Mouse (Mus musculus): Measurements from ENCODE around the gene E2f3. TPM values are rescaled to one million over a fixed set of nuclear protein-coding genes. Genes with fewer than 3 reads are reported as not detected.

Gene E2f3
- polyA plus RNA-seq, 1 experiment = 7.9 TPM

GRCm38 (mm10) chr13:29911141-29911540 is 74.7 kb downstream of the E2f3 start:
- Histone ChIP-seq H3K4me3 (ENCODE audit: insufficient read depth, low read length) (no peak overlapping the region), H3K27ac (ENCODE audit: insufficient read depth, low read depth, low read length) (no peak overlapping the region), H3K4me1 (ENCODE audit: control insufficient read depth, insufficient read depth, low read length) (no peaks in the 10 kb centered on the region)
- TF ChIP-seq POLR2A (IDR thresholded peaks at IDR 0.05; ENCODE audit: borderline replicate concordance, low read depth, low read length) (no peak), CTCF (IDR thresholded peaks at IDR 0.05; ENCODE audit: low read depth, low read length) (no peak)

- Histone ChIP-seq H3K27ac (ENCODE audit: insufficient read depth, low read depth, low read length) (no peak overlapping the region), H3K4me3 (ENCODE audit: insufficient read depth, low read length) (no peak overlapping the region), H3K4me1 (ENCODE audit: control insufficient read depth, insufficient read depth, low read length) (peaks cover 6% of the 10 kb centered on the region)
- no peak for TF ChIP-seq POLR2A (IDR thresholded peaks at IDR 0.05; ENCODE audit: borderline replicate concordance, low read depth, low read length)
- TF ChIP-seq CTCF (IDR thresholded peaks at IDR 0.05; ENCODE audit: low read depth, low read length) = no peak
Measured at GRCm38 (mm10) chr13:29908431-29908830, 77.4 kb downstream of the E2f3 start.

- Histone ChIP-seq H3K4me3 (ENCODE audit: insufficient read depth, low read length) (no peak overlapping the region), H3K4me1 (ENCODE audit: control insufficient read depth, insufficient read depth, low read length) (peaks cover 8% of the 10 kb centered on the region), H3K27ac (ENCODE audit: insufficient read depth, low read depth, low read length) (no peak overlapping the region)
- no peak for TF ChIP-seq POLR2A (IDR thresholded peaks at IDR 0.05; ENCODE audit: borderline replicate concordance, low read depth, low read length)
- TF ChIP-seq CTCF (IDR thresholded peaks at IDR 0.05; ENCODE audit: low read depth, low read length) = no peak
Measured at GRCm38 (mm10) chr13:29907995-29908394, 77.9 kb downstream of the E2f3 start.

- no peak for TF ChIP-seq CTCF (IDR thresholded peaks at IDR 0.05; ENCODE audit: low read depth, low read length)
- no peak for TF ChIP-seq POLR2A (IDR thresholded peaks at IDR 0.05; ENCODE audit: borderline replicate concordance, low read depth, low read length)
- Histone ChIP-seq H3K4me1 (ENCODE audit: control insufficient read depth, insufficient read depth, low read length) (peaks cover 8% of the 10 kb centered on the region), H3K27ac (ENCODE audit: insufficient read depth, low read depth, low read length) (no peak overlapping the region), H3K4me3 (ENCODE audit: insufficient read depth, low read length) (no peak overlapping the region)
Measured at GRCm38 (mm10) chr13:29906734-29907133, 79.1 kb downstream of the E2f3 start.

GRCm38 (mm10) chr13:29903341-29903740 is 82.5 kb downstream of the E2f3 start:
- H3K27ac ChIP-seq (ENCODE audit: insufficient read depth, low read depth, low read length) = no peak overlapping the region
- no peak for TF ChIP-seq CTCF (IDR thresholded peaks at IDR 0.05; ENCODE audit: low read depth, low read length)
- no peak for TF ChIP-seq POLR2A (IDR thresholded peaks at IDR 0.05; ENCODE audit: borderline replicate concordance, low read depth, low read length)
- peaks cover 8% of the 10 kb centered on the region for H3K4me1 ChIP-seq (ENCODE audit: control insufficient read depth, insufficient read depth, low read length)
- no peak overlapping the region for H3K4me3 ChIP-seq (ENCODE audit: insufficient read depth, low read length)

- H3K27ac ChIP-seq (ENCODE audit: insufficient read depth, low read depth, low read length) = no peak overlapping the region
Measured at GRCm38 (mm10) chr13:29902676-29903075, 83.2 kb downstream of the E2f3 start.

GRCm38 (mm10) chr13:29901641-29902040 is 84.2 kb downstream of the E2f3 start:
- TF ChIP-seq POLR2A (IDR thresholded peaks at IDR 0.05; ENCODE audit: borderline replicate concordance, low read depth, low read length) (no peak), CTCF (IDR thresholded peaks at IDR 0.05; ENCODE audit: low read depth, low read length) (no peak)
- no peak overlapping the region for H3K27ac ChIP-seq (ENCODE audit: insufficient read depth, low read depth, low read length)
- H3K4me3 ChIP-seq (ENCODE audit: insufficient read depth, low read length) = no peak overlapping the region
- H3K4me1 ChIP-seq (ENCODE audit: control insufficient read depth, insufficient read depth, low read length) = peaks cover 8% of the 10 kb centered on the region

More at GRCm38 (mm10) chr13:29902676-29903075, 83.2 kb downstream of the E2f3 start:
- no peak for TF ChIP-seq CTCF (IDR thresholded peaks at IDR 0.05; ENCODE audit: low read depth, low read length)
- no peak for TF ChIP-seq POLR2A (IDR thresholded peaks at IDR 0.05; ENCODE audit: borderline replicate concordance, low read depth, low read length)
- H3K4me3 ChIP-seq (ENCODE audit: insufficient read depth, low read length) = no peak overlapping the region
- H3K4me1 ChIP-seq (ENCODE audit: control insufficient read depth, insufficient read depth, low read length) = peaks cover 8% of the 10 kb centered on the region

GRCm38 (mm10) chr13:29866780-29867179 is 119.1 kb downstream of the E2f3 start:
- Histone ChIP-seq H3K4me3 (ENCODE audit: insufficient read depth, low read length) (no peak overlapping the region), H3K4me1 (ENCODE audit: control insufficient read depth, insufficient read depth, low read length) (no peaks in the 10 kb centered on the region), H3K27ac (ENCODE audit: insufficient read depth, low read depth, low read length) (no peak overlapping the region)
- TF ChIP-seq CTCF (IDR thresholded peaks at IDR 0.05; ENCODE audit: low read depth, low read length) = no peak
- TF ChIP-seq POLR2A (IDR thresholded peaks at IDR 0.05; ENCODE audit: borderline replicate concordance, low read depth, low read length) = no peak

- no peak overlapping the region for H3K4me3 ChIP-seq (ENCODE audit: insufficient read depth, low read length)
- no peak overlapping the region for H3K27ac ChIP-seq (ENCODE audit: insufficient read depth, low read depth, low read length)
- no peaks in the 10 kb centered on the region for H3K4me1 ChIP-seq (ENCODE audit: control insufficient read depth, insufficient read depth, low read length)
- TF ChIP-seq POLR2A (IDR thresholded peaks at IDR 0.05; ENCODE audit: borderline replicate concordance, low read depth, low read length) = no peak
- TF ChIP-seq CTCF (IDR thresholded peaks at IDR 0.05; ENCODE audit: low read depth, low read length) = no peak
Measured at GRCm38 (mm10) chr13:29864331-29864730, 121.5 kb downstream of the E2f3 start.

- TF ChIP-seq POLR2A (IDR thresholded peaks at IDR 0.05; ENCODE audit: borderline replicate concordance, low read depth, low read length) = no peak
- no peak for TF ChIP-seq CTCF (IDR thresholded peaks at IDR 0.05; ENCODE audit: low read depth, low read length)
- H3K27ac ChIP-seq (ENCODE audit: insufficient read depth, low read depth, low read length) = no peak overlapping the region
- no peaks in the 10 kb centered on the region for H3K4me1 ChIP-seq (ENCODE audit: control insufficient read depth, insufficient read depth, low read length)
- H3K4me3 ChIP-seq (ENCODE audit: insufficient read depth, low read length) = no peak overlapping the region
Measured at GRCm38 (mm10) chr13:29860087-29860486, 125.8 kb downstream of the E2f3 start.

GRCm38 (mm10) chr13:29857436-29857835 is 128.4 kb downstream of the E2f3 start:
- no peak overlapping the region for H3K4me3 ChIP-seq (ENCODE audit: insufficient read depth, low read length)
- no peak overlapping the region for H3K27ac ChIP-seq (ENCODE audit: insufficient read depth, low read depth, low read length)
- H3K4me1 ChIP-seq (ENCODE audit: control insufficient read depth, insufficient read depth, low read length) = peaks cover 5% of the 10 kb centered on the region
- no peak for TF ChIP-seq CTCF (IDR thresholded peaks at IDR 0.05; ENCODE audit: low read depth, low read length)
- TF ChIP-seq POLR2A (IDR thresholded peaks at IDR 0.05; ENCODE audit: borderline replicate concordance, low read depth, low read length) = no peak

Other genes starting within 250 kb of the E2f3 start
- gene Cdkal1, start 130.4 kb downstream of the E2f3 start, polyA plus RNA-seq (2012; ENCODE audit: insufficient read depth, insufficient read length, missing spikeins) = 13.5 and 13.9 TPM in 2 replicates
- 4.1 and 4.5 TPM in 2 replicates for gene Mboat1, start 150.4 kb upstream of the E2f3 start, polyA plus RNA-seq (2012; ENCODE audit: insufficient read depth, insufficient read length, missing spikeins)

Data from bone marrow macrophage, adult 2 months (primary cell).